Mouse (Mus musculus) cerebellum, adult 9-10 months (tissue): ENCODE measurements around the gene Plb1.

Source experiments
- DNase-seq: peaks from one replicate; pipeline ENCODE4 v3.0.0; 2022

Plb1 gene

GRCm38 (mm10) chr5:32232474-32232873, at the start of gene Plb1:
TSS of gene Plb1 (plus strand) at chr5:32232708.
- DNase-seq: no peak

DNA sequence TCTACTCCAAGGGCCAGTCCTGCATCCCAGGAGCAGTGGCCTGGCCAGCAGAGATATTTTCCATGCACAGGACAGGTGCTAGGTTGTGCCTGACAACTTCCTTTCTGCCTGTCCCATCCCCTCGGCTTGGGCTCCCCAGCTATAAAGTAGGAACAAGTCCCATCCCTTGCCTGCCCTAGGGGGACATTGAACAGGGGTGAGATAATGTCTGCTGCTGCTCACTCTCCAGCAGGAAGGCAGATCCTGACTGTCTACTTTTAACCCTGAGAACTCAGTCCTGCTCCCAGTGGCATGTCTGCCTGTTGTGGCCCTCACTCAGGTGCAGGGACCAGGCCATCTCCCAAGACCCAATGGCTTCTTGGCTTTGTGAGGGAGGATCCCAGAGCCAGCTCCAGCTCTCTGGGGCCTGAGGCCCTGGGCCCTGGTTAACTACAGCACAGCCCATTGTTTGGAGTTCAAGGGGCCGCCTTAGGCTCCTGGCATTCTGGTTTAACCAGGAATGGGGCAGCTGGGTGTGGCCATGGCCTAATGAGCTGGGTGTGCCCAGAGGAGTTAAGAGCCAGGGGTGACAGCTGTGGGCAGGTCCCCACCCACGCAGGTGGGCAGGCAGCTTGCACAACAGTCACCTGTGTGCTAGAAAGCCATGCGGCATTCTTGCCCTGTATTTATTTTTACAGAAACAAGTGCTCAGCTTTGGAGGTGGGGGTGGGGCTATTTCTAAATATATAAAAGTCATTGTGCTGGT, 49.5 kb upstream of the Plb1 start:
- DNase-seq: no peak

GRCm38 (mm10) chr5:32187717-32188116, 44.8 kb upstream of the Plb1 start:
- no peak for DNase-seq

- DNase-seq: no peak
Observed at GRCm38 (mm10) chr5:32191259-32191658, 41.2 kb upstream of the Plb1 start.

GRCm38 (mm10) chr5:32192016-32192845, 40.3 kb upstream of the Plb1 start:
- no peak for DNase-seq

DNA sequence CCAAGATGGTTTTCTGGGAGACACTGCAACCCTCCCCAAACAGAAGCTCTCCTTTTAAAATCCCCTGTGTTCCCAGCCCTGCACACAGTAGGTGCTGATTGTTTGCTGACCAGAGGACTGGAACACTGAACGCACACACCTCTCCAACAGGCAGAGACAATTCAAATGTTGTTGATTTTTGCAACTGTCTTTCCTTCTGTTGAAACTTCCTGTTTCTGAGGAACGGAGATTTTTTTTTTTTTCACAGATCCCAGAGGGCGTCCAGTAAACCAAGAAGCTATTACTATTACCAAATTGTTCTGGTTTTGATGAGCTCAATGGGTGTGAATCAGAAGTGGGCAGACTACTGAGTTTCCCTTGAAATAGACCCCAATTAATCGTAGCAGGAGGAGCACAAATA, 38.3 kb upstream of the Plb1 start:
- no peak for DNase-seq

- no peak for DNase-seq
Observed at GRCm38 (mm10) chr5:32195857-32196609, 36.5 kb upstream of the Plb1 start.

- peak; percentile 80 for DNase-seq
Observed at GRCm38 (mm10) chr5:32197698-32198097, 34.8 kb upstream of the Plb1 start.

GRCm38 (mm10) chr5:32199136-32199535, 33.4 kb upstream of the Plb1 start:
- no peak for DNase-seq

DNA sequence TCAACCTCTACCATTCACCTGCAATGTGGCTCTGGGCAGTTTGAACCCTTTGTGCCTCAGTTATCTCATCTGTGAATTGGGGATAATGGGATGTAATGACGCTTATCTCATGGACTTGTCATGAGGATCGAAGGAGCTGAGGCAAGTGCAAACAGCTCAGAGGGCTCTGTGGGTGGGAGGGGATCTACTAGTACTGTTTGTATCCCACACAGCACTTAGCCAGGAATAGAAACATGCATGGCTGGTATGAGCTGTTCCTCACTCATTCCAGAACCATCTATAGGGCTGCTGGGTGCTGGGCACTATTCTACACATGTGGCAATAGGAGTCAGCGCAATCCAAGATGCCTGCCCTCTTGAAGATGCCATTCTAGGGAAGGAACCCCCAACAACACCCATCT, 32.9 kb upstream of the Plb1 start:
- DNase-seq: no peak

DNA sequence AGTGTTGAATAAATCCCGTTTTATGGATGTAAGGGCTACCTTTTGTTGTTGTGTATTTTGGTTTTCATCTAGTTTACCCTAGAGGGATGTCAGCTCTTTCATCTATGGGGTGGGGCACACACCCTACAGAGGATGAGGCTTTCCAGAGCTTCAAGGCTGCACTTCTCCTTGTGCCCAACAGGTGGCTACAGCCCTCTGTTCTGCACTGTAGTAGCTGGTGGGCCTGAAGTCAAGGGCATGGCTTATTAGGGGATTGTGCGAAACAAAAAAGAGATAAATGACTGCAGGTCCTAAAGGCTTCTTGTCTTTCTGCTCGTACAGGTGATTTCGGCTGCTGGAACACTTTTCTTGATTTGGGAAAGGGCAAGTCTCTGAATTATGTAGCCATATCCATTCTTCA, 27.9 kb upstream of the Plb1 start:
- no peak for DNase-seq

GRCm38 (mm10) chr5:32206726-32207125, 25.8 kb upstream of the Plb1 start:
- no peak for DNase-seq

GRCm38 (mm10) chr5:32208460-32208859, 24.0 kb upstream of the Plb1 start:
- DNase-seq: no peak

DNA sequence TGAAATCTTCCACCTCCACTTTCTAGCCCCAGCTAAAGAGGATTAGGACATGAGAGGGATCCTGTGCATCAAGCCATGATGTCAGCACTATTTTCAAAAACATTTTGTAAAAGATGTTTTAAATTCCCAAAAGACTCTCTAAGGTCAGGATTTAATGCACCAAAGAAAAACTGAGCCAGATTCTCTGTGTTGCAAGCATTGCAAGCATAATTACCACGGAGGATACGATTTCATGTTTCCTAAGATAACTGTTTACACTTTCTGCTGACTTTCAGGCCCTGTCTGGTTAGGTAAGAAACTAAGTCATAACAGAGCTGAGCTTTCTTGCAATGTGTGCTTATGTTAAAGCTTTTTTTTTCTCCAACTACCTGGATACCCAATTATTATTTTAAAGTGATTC, 21.5 kb upstream of the Plb1 start:
- no peak for DNase-seq

DNA sequence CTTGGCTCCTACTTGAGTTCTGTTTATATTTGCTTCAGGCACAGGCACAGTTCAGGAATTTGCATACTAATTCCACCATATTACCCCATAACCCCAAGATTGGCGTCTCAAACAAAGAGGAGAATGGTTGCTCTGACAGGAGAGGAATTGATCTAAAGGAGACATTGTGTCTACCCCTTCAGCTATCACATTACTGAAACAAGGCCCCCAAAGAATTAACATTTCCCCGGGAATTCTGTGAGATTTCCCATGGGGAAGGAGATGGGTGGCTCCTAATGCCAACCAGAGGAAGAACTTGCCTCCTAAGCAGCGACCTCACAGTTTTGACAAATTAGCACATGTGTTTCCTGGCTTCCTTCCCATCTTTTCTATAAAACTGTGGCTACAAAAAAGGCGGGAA, 18.8 kb upstream of the Plb1 start:
- no peak for DNase-seq

- peak; percentile 19 for DNase-seq
Observed at GRCm38 (mm10) chr5:32215510-32215909, 17.0 kb upstream of the Plb1 start.

DNA sequence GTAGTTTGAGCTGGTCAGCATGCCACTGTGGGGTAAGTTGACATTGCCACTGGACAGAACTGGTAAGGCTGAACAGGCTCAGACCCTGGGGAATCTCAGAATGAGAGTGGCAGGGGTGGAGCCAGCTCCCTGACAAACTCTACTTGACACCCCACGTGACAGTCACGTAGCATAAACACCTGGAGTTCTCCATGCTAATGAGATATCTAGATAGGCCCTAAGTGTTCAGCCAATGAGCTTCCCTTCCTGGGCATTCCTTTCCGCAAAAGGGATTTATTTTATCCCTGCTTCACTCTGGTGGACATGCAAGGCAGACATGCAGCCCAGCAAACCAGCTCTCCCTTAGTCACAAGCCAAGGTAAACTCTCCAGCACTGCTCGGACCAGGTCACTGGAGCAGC, 16.0 kb upstream of the Plb1 start:
- no peak for DNase-seq

GRCm38 (mm10) chr5:32217477-32217876, 15.0 kb upstream of the Plb1 start:
- DNase-seq: no peak

DNA sequence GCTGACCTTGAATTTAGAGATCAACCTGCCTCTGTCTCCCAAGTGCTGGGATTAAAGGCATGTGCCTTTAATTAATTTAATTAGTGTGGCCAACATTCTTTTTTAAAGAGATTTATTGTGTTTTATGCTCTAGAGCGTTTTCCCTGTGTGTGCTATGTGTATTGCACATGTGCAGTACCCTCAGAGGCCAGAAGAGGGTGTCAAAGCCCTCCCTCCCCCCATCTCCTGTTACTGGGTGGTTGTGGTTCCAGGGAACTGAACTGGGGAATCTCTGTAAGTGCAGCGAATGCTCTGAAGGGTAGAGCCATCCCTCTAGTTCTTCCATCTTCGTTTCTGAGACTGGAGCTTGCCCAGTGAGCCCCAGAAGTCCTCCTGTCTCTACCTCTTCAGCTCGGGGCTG, 2.1 kb upstream of the Plb1 start:
- DNase-seq: no peak

DNA sequence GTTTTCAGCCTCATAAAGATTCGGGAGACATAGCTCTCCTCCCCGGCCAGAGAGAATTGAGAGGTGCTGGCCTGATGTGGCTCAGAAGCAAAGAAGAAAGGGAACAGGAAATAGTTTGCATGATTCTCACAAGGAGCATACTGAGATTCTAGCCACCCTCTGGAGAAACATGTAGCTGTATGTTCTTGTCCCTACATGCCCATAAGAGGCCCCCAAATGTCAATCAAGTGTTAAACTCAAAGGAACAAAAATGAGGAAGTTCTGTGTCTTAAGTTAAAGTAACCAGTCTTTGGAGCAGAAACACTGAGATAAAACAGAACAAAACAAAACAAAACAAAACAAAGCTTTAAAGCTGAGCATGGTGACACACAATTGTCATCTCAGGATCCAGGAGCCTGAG, 6.8 kb downstream of the Plb1 start:
- no peak for DNase-seq

GRCm38 (mm10) chr5:32240741-32241140, 8.2 kb downstream of the Plb1 start:
- no peak for DNase-seq

GRCm38 (mm10) chr5:32243286-32243885, 10.9 kb downstream of the Plb1 start:
- DNase-seq: no peak

- no peak for DNase-seq
Observed at GRCm38 (mm10) chr5:32245385-32245784, 12.9 kb downstream of the Plb1 start.
